Mouse (Mus musculus) liver, postnatal 0 days (tissue): ENCODE data around the gene Nfix. TPM values are rescaled to one million over a fixed set of nuclear protein-coding genes. Genes with fewer than 3 reads are reported as not detected.

ENCODE experiments used
- ATAC-seq: fragments of 200-750 bp; cut with Nextera tagmentation; 2 replicates; pipeline ENCODE4 v1.8.0; 2017; ENCODE audit warnings: mild to moderate bottlenecking, moderate library complexity
- DNase-seq: peaks from one replicate; pipeline ENCODE4 v3.0.0-alpha.2; 2016
- H3K27ac ChIP-seq: fragments of 300-500 bp; sonication (generic); 2 replicates; pipeline ENCODE4 v1.5.1; 2014; ENCODE audit warnings: antibody characterized with exemption, moderate library complexity, mild to moderate bottlenecking, low read depth
- H3K27me3 ChIP-seq: fragments of 300-500 bp; sonication (generic); 2 replicates; pipeline ENCODE4 v1.6.1; 2014; ENCODE audit warnings: low read length, control low read depth, mixed read lengths; ENCODE audit not compliant: insufficient read depth
- H3K36me3 ChIP-seq: fragments of 300-500 bp; sonication (generic); replicated peaks from 2 replicates; pipeline ENCODE4 v1.6.1; 2014; ENCODE audit warnings: mild to moderate bottlenecking, control low read depth, low read length, moderate library complexity, mixed read lengths; ENCODE audit not compliant: insufficient read depth
- H3K4me1 ChIP-seq: fragments of 300-500 bp; sonication (generic); 2 replicates; pipeline ENCODE4 v1.6.1; 2014; ENCODE audit warnings: antibody characterized with exemption, mild to moderate bottlenecking, control low read depth; ENCODE audit not compliant: insufficient read depth
- H3K4me2 ChIP-seq: fragments of 300-500 bp; sonication (generic); 2 replicates; pipeline ENCODE4 v1.6.1; 2014; ENCODE audit warnings: low read depth, mild to moderate bottlenecking, low read length, moderate library complexity, mixed read lengths
- H3K4me3 ChIP-seq: fragments of 300-500 bp; sonication (generic); 2 replicates; pipeline ENCODE4 v1.5.1; 2014; ENCODE audit warnings: low read depth, low read length
- H3K9ac ChIP-seq: fragments of 300-500 bp; sonication (generic); replicated peaks from 2 replicates; pipeline ENCODE4 v1.6.1; 2014; ENCODE audit warnings: mild to moderate bottlenecking, moderate library complexity
- H3K9me3 ChIP-seq: fragments of 300-500 bp; sonication (generic); 2 replicates; pipeline ENCODE4 v1.6.1; 2016; ENCODE audit warnings: mild to moderate bottlenecking, control low read depth, low read length, mixed read lengths
- CTCF ChIP-seq: sonication (generic); IDR thresholded peaks from 2 replicates; pipeline ENCODE4 v1.5.1; 2016; ENCODE audit warnings: antibody characterized with exemption, low read depth
- EP300 ChIP-seq: IDR thresholded peaks from 2 replicates; pipeline ENCODE4 v1.6.1; 2016; ENCODE audit warnings: antibody characterized with exemption, low read depth, mild to moderate bottlenecking
- WGBS: fragments of 180-500 bp; shearing (Covaris S2); extraction: QIAGEN DNeasy Blood & Tissue Kit; methylation state at CpG from one replicate; pipeline ENCODE4 v1.1.7; 2014; ENCODE audit not compliant: insufficient replicate concordance; 5-methylcytosine and 5-hydroxymethylcytosine counted together
- polyA plus RNA-seq: library from polyadenylated mRNA; unstranded; fragments of >200 nt; fragmentation: Nextera tagmentation; extraction: Ambion mirVana; gene quantifications from 2 replicates; pipeline ENCODE4 v1.2.1, GENCODE M21; 2015

Gene Nfix
- polyA plus RNA-seq, 1 experiment from 2014 or later: 4.7 TPM

- H3K27me3 ChIP-seq: peaks cover 60% of the 10 kb centered on the region
- WGBS: 18% methylated on average over 10 of the region's 10 CpGs
- no peak for TF ChIP-seq CTCF
- TF ChIP-seq EP300: no peak
- H3K27ac ChIP-seq: no peak overlapping the region
- peaks cover 9% of the 10 kb centered on the region for H3K4me1 ChIP-seq
- H3K4me2 ChIP-seq: no peak overlapping the region
- ATAC-seq: no peak
- H3K36me3 ChIP-seq: no peaks in the 10 kb centered on the region
- no peak overlapping the region for H3K4me3 ChIP-seq
- no peaks in the 10 kb centered on the region for H3K9me3 ChIP-seq
- no peak overlapping the region for H3K9ac ChIP-seq
- DNase-seq: no peak
These were observed 25.7 kb downstream of the Nfix start for GRCm38 (mm10) chr8:84774473-84774911.

GRCm38 (mm10) chr8:84773833-84774232 is 26.3 kb downstream of the Nfix start:
- Histone ChIP-seq H3K27ac (no peak overlapping the region), H3K36me3 (no peaks in the 10 kb centered on the region), H3K4me3 (peak overlapping the region; percentile 21; the same call in 1 of the 2 replicates), H3K9ac (no peak overlapping the region), H3K27me3 (peaks cover 55% of the 10 kb centered on the region), H3K4me1 (peaks cover 9% of the 10 kb centered on the region), H3K4me2 (peak overlapping the region; percentile 47), H3K9me3 (no peaks in the 10 kb centered on the region)
- TF ChIP-seq EP300 (no peak), CTCF (no peak)
- 1% methylated on average over 18 of the region's 19 CpGs for WGBS
- DNase-seq (no peak), ATAC-seq (no peak)

- no peak for ATAC-seq
- Histone ChIP-seq H3K4me2 (peak overlapping the region; percentile 47), H3K27me3 (peaks cover 50% of the 10 kb centered on the region), H3K9me3 (no peaks in the 10 kb centered on the region), H3K4me3 (0 out of 2 replicates have a peak overlapping the region, but pooled peaks have one; percentile 21), H3K27ac (no peak overlapping the region), H3K36me3 (no peaks in the 10 kb centered on the region), H3K9ac (no peak overlapping the region), H3K4me1 (peaks cover 9% of the 10 kb centered on the region)
- no peak for TF ChIP-seq EP300
- TF ChIP-seq CTCF: no peak
- no peak for DNase-seq
- 17% methylated on average over 9 of the region's 9 CpGs for WGBS
These were observed 26.8 kb downstream of the Nfix start for GRCm38 (mm10) chr8:84773304-84773703.

- H3K9ac ChIP-seq: no peak overlapping the region
- DNase-seq (no peak), ATAC-seq (no peak)
- H3K27ac ChIP-seq: no peak overlapping the region
- 13% methylated on average over 3 of the region's 3 CpGs for WGBS
- peaks cover 9% of the 10 kb centered on the region for H3K4me1 ChIP-seq
- H3K27me3 ChIP-seq: peaks cover 50% of the 10 kb centered on the region
- TF ChIP-seq CTCF (no peak), EP300 (no peak)
- no peaks in the 10 kb centered on the region for H3K9me3 ChIP-seq
- H3K4me2 ChIP-seq: no peak overlapping the region
- H3K4me3 ChIP-seq: no peak overlapping the region
- no peaks in the 10 kb centered on the region for H3K36me3 ChIP-seq
These were observed 27.5 kb downstream of the Nfix start for GRCm38 (mm10) chr8:84772628-84773027.

- Histone ChIP-seq H3K27ac (no peak overlapping the region), H3K27me3 (peaks cover 48% of the 10 kb centered on the region), H3K36me3 (no peaks in the 10 kb centered on the region), H3K4me3 (no peak overlapping the region), H3K9ac (no peak overlapping the region), H3K4me1 (peaks cover 9% of the 10 kb centered on the region), H3K4me2 (no peak overlapping the region), H3K9me3 (no peaks in the 10 kb centered on the region)
- ATAC-seq (no peak), DNase-seq (no peak)
- WGBS: 25% methylated on average over 34 of the region's 34 CpGs
- TF ChIP-seq EP300 (no peak), CTCF (no peak)
These were observed 28.2 kb downstream of the Nfix start for GRCm38 (mm10) chr8:84771941-84772378.

GRCm38 (mm10) chr8:84771000-84771687 is 29.0 kb downstream of the Nfix start:
- Histone ChIP-seq H3K9ac (no peak overlapping the region), H3K27me3 (peaks cover 43% of the 10 kb centered on the region), H3K36me3 (no peaks in the 10 kb centered on the region), H3K9me3 (no peaks in the 10 kb centered on the region), H3K4me2 (no peak overlapping the region), H3K4me1 (peaks cover 9% of the 10 kb centered on the region), H3K27ac (no peak overlapping the region), H3K4me3 (no peak overlapping the region)
- TF ChIP-seq CTCF (no peak), EP300 (no peak)
- 43% methylated on average over 5 of the region's 5 CpGs for WGBS
- no peak for DNase-seq
- ATAC-seq: no peak
